Mouse (Mus musculus): ENCODE results near the gene Psmd12. TPM values are rescaled to one million over a fixed set of nuclear protein-coding genes. Genes with fewer than 3 reads are reported as not detected.
A peak's percentile ranks its signal among the peaks of the same experiment; 100 is the strongest.

Gene Psmd12
- total RNA-seq (2021): 10 to 100 TPM; 81.7 to 84.0 TPM
- long read RNA-seq, experiment 1, transcript Psmd12-201 (11 exons, 1,904 nt): major isoform, 313 of 320 reads
- long read RNA-seq, experiment 1, partial matches to known transcripts: 1 of 320 reads
- long read RNA-seq, experiment 1, other reads (novel, unspliced or antisense): 4 of 320 reads
- long read RNA-seq, experiment 2, transcript Psmd12-201 (11 exons, 1,904 nt): major isoform, 250 of 257 reads
- long read RNA-seq, experiment 2, partial matches to known transcripts: 1 of 257 reads
- long read RNA-seq, experiment 2, other reads (novel, unspliced or antisense): 6 of 257 reads

- intact Hi-C loops (cut with DNase I): no loop called here
These were observed at the start of gene Psmd12 for GRCm38 (mm10) chr11:107479053-107479861. Gene Psmd12, plus strand, starts transcription at chr11:107479484.

GRCm38 (mm10) chr11:107431197-107431965 lies 47.9 kb upstream of the Psmd12 start:
- DNase-seq: no peak
- intact Hi-C loops (cut with DNase I): no loop called here

More at GRCm38 (mm10) chr11:107479053-107479861, at the start of gene Psmd12:
- DNase-seq: peak; percentile 97 to 98

GRCm38 (mm10) chr11:107435776-107436449 lies 43.4 kb upstream of the Psmd12 start:
- intact Hi-C loops (cut with DNase I): no loop called here
- DNase-seq: no peak

- intact Hi-C loops (cut with DNase I): no loop called here
- peak in 1 of 2 experiments; percentile 39 for DNase-seq
These were observed 41.6 kb upstream of the Psmd12 start for GRCm38 (mm10) chr11:107437723-107438122.

- DNase-seq: no peak
- intact Hi-C loops (cut with DNase I): no loop called here
These were observed 41.1 kb upstream of the Psmd12 start for GRCm38 (mm10) chr11:107438140-107438539.

GRCm38 (mm10) chr11:107441050-107441449 lies 38.2 kb upstream of the Psmd12 start:
- intact Hi-C loops (cut with DNase I): no loop called here
- no peak for DNase-seq

- DNase-seq: no peak
- intact Hi-C loops (cut with DNase I): no loop called here
These were observed 35.9 kb upstream of the Psmd12 start for GRCm38 (mm10) chr11:107443121-107444095.

GRCm38 (mm10) chr11:107445683-107446082 lies 33.6 kb upstream of the Psmd12 start:
- intact Hi-C loops (cut with DNase I): no loop called here

GRCm38 (mm10) chr11:107446650-107447049 lies 32.6 kb upstream of the Psmd12 start:
- DNase-seq: no peak
- intact Hi-C loops (cut with DNase I): no loop called here

More at GRCm38 (mm10) chr11:107445683-107446082, 33.6 kb upstream of the Psmd12 start:
- peak in 1 of 2 experiments; percentile 52 for DNase-seq

GRCm38 (mm10) chr11:107447349-107447748 lies 31.9 kb upstream of the Psmd12 start:
- DNase-seq: peak in 1 of 2 experiments; percentile 37
- intact Hi-C loops (cut with DNase I): no loop called here

- intact Hi-C loops (cut with DNase I): no loop called here
These were observed 31.4 kb upstream of the Psmd12 start for GRCm38 (mm10) chr11:107447915-107448314.

GRCm38 (mm10) chr11:107449169-107449910 lies 29.9 kb upstream of the Psmd12 start:
- intact Hi-C loops (cut with DNase I): no loop called here
- no peak for DNase-seq

More at GRCm38 (mm10) chr11:107447915-107448314, 31.4 kb upstream of the Psmd12 start:
- no peak for DNase-seq

- no peak for DNase-seq
These were observed 29.2 kb upstream of the Psmd12 start for GRCm38 (mm10) chr11:107450097-107450496.

GRCm38 (mm10) chr11:107451106-107451505 lies 28.2 kb upstream of the Psmd12 start:
- DNase-seq: no peak
- intact Hi-C loops (cut with DNase I): loop anchor here (2.0 to 5.0 kb wide), 2 partner anchors 14 to 34 kb away; no protein-coding TSS in a partner anchor

More at GRCm38 (mm10) chr11:107450097-107450496, 29.2 kb upstream of the Psmd12 start:
- intact Hi-C loops (cut with DNase I): loop anchor here (2.0 to 5.0 kb wide), 2 partner anchors 15 to 33 kb away; no protein-coding TSS in a partner anchor

- DNase-seq: no peak
- intact Hi-C loops (cut with DNase I): loop anchor here (5.0 kb wide), 1 partner anchor 35 kb away; no protein-coding TSS in a partner anchor
These were observed 27.2 kb upstream of the Psmd12 start for GRCm38 (mm10) chr11:107452053-107452452.

GRCm38 (mm10) chr11:107454546-107455462 lies 24.5 kb upstream of the Psmd12 start:
- no peak for DNase-seq
- intact Hi-C loops (cut with DNase I): loop anchor here (5.0 kb wide), 1 partner anchor 38 kb away; no protein-coding TSS in a partner anchor

- intact Hi-C loops (cut with DNase I): no loop called here
- DNase-seq: no peak
These were observed 22.0 kb upstream of the Psmd12 start for GRCm38 (mm10) chr11:107457282-107457681.

All from heart, postnatal 14 days (tissue).